Mouse (Mus musculus) heart, adult 2 months (tissue): ENCODE measurements at regions not wholly inside any gene's neighbourhood (a gene's known extent, or its start where the extent isn't known, plus 50 kb on each side); places are given as distances from the start of the nearest gene placed in this dataset.

ENCODE experiments used
- CTCF ChIP-seq: fragments of 200-600 bp; IDR thresholded peaks from 2 replicates; pipeline ENCODE4 v1.8.1; 2022; ENCODE audit warnings: antibody characterized with exemption, mild to moderate bottlenecking, moderate library complexity
- EP300 ChIP-seq: fragments of 200-500 bp; IDR thresholded peaks from 2 replicates; pipeline ENCODE4 v1.6.1; 2011; ENCODE audit warnings: low read depth, low read length, control low read depth; ENCODE audit not compliant: insufficient read depth
- POLR2A ChIP-seq: fragments of 200-500 bp; IDR thresholded peaks from 2 replicates; pipeline ENCODE4 v1.6.1; 2011; ENCODE audit warnings: mild to moderate bottlenecking, low read depth, low read length, control low read depth; ENCODE audit not compliant: insufficient read depth

- no peak for TF ChIP-seq CTCF
- no peak for TF ChIP-seq POLR2A
- TF ChIP-seq EP300 = no peak
Observed at GRCm38 (mm10) chr9:94074904-94075303, 463.0 kb downstream of the 1190002N15Rik start.
